ENCODE assay signal across 8 mouse cellular contexts in genomic region chr2:130642197-130642660, GRCm38 (mm10). TPM values are rescaled to one million over a fixed set of nuclear protein-coding genes. Genes with fewer than 3 reads are reported as not detected.
A peak's percentile ranks its signal among the peaks of the same experiment; 100 is the strongest.
DNase-seq lines count a peak whose midpoint lies in the region; ATAC-seq and TF ChIP-seq lines count a peak whose summit lies in the region.

No protein-coding gene starts in this region.

- H3K9me3 ChIP-seq in hindbrain, embryonic 16.5 days (ENCODE audit: control insufficient read depth, low read length), result no peaks in the 10 kb centered on the region
- no peaks in the 10 kb centered on the region for H3K9me3 ChIP-seq in midbrain, embryonic 15.5 days

- H3K4me3 ChIP-seq in thymus, adult 2 months (ENCODE audit: control insufficient read depth, insufficient read depth, low read length), result peak overlapping the region; percentile 76
- H3K4me3 ChIP-seq in hindbrain, embryonic 16.5 days (ENCODE audit: low read length), result peak overlapping the region; percentile 75
- H3K4me3 ChIP-seq in midbrain, embryonic 15.5 days, result peak overlapping the region; percentile 81

- no peaks in the 10 kb centered on the region for H3K36me3 ChIP-seq in thymus, adult 2 months (ENCODE audit: control insufficient read depth, insufficient read depth, low read length)
- H3K36me3 ChIP-seq in hindbrain, embryonic 16.5 days (ENCODE audit: control insufficient read depth, insufficient read depth, low read length), result no peaks in the 10 kb centered on the region
- H3K36me3 ChIP-seq in midbrain, embryonic 15.5 days (replicated peaks), result no peaks in the 10 kb centered on the region

- under 1% methylated on average over 27 of the region's 27 CpGs for WGBS in thymus, adult 2 months
- 0% methylated on average over 21 of the region's 27 CpGs for WGBS in hindbrain, embryonic 16.5 days
- under 1% methylated on average over 16 of the region's 27 CpGs for WGBS in midbrain, embryonic 15.5 days

- peaks cover 4% of the 10 kb centered on the region for H3K4me1 ChIP-seq in thymus, adult 2 months (replicated peaks; ENCODE audit: control insufficient read depth, insufficient read depth, low read length)
- peaks cover 17% of the 10 kb centered on the region for H3K4me1 ChIP-seq in hindbrain, embryonic 16.5 days (ENCODE audit: control insufficient read depth, insufficient read depth, low read depth, low read length)
- H3K4me1 ChIP-seq in midbrain, embryonic 15.5 days, result peaks cover 16% of the 10 kb centered on the region

- peak overlapping the region; percentile 85 for H3K9ac ChIP-seq in hindbrain, embryonic 16.5 days (ENCODE audit: low read depth, low read length)
- H3K9ac ChIP-seq in midbrain, embryonic 15.5 days, result peak overlapping the region; percentile 76

- TF ChIP-seq POLR2A in thymus, adult 2 months (IDR thresholded peaks at IDR 0.05; ENCODE audit: control insufficient read depth, extremely low read depth, insufficient read depth, low read length, poor library complexity), result no peak

- no peak for DNase-seq in frontal cortex, postnatal 36 days (ENCODE audit: low spot score in 2 of 2)
- DNase-seq in thymus, adult 2 months, result peak; percentile 25
- DNase-seq in thymus, postnatal 14 days, result no peak
- no peak for DNase-seq in gastrocnemius, adult 8-10 months (ENCODE audit: low spot score in 2 of 2)

- H3K4me2 ChIP-seq in hindbrain, embryonic 16.5 days (ENCODE audit: low read length), result peak overlapping the region; percentile 79
- H3K4me2 ChIP-seq in midbrain, embryonic 15.5 days, result peak overlapping the region; percentile 77

- H3K27me3 ChIP-seq in thymus, adult 2 months (ENCODE audit: control insufficient read depth, insufficient read depth, low read length), result no peaks in the 10 kb centered on the region
- H3K27me3 ChIP-seq in hindbrain, embryonic 16.5 days (replicated peaks; ENCODE audit: control insufficient read depth, insufficient read depth, low read length), result peaks cover 5% of the 10 kb centered on the region
- H3K27me3 ChIP-seq in midbrain, embryonic 15.5 days (replicated peaks), result peaks cover 14% of the 10 kb centered on the region

- ATAC-seq in frontal cortex, adult (ENCODE audit: low TSS enrichment), result peak; percentile 56
- ATAC-seq in hindbrain, embryonic 16.5 days, result peak; percentile 72
- peak; percentile 89 for ATAC-seq in midbrain, embryonic 15.5 days (replicated peaks)
- ATAC-seq in monocyte, adult 5-6 weeks (replicated peaks; ENCODE audit: insufficient number of reproducible peaks, low FRiP score, low TSS enrichment, poor library complexity, severe bottlenecking), result no peak

- H3K27ac ChIP-seq in thymus, adult 2 months (ENCODE audit: control insufficient read depth, insufficient read depth, low read length), result no peak overlapping the region
- H3K27ac ChIP-seq in hindbrain, embryonic 16.5 days (ENCODE audit: low read depth, low read length), result peak overlapping the region; percentile 78
- peak overlapping the region; percentile 79 for H3K27ac ChIP-seq in midbrain, embryonic 15.5 days

- no peak for TF ChIP-seq CTCF in thymus, adult 2 months (IDR thresholded peaks at IDR 0.05; ENCODE audit: borderline replicate concordance, control insufficient read depth, extremely low read depth, insufficient read depth, low read length, poor library complexity)

RNA-seq across cellular contexts. Expression of gene Lzts3, which starts 0.4 kb away (rescaled TPM):
- 7.6 and 9.2 TPM in 2 replicates for polyA plus RNA-seq in thymus, adult 2 months (2012; rRNA removed)
- polyA plus RNA-seq in hindbrain, embryonic 16.5 days (2015; fragmentation: Nextera tagmentation; extraction: Ambion mirVana), result 21.1 and 21.2 TPM in 2 replicates
- polyA plus RNA-seq in midbrain, embryonic 15.5 days (2015; fragmentation: Nextera tagmentation; extraction: Ambion mirVana), result 17.4 and 17.9 TPM in 2 replicates
- total RNA-seq in monocyte, adult 5-6 weeks (2017), result 0.29 to 0.95 TPM (median 0.85 TPM) in 3 replicates
- 1 to 10 TPM; 1.8 to 3.0 (median 2.4) TPM for total RNA-seq in gastrocnemius, adult 8-10 months (2022)

RNA-seq across cellular contexts. Expression of gene Ubox5, which starts 12.4 kb away (rescaled TPM):
- polyA plus RNA-seq in thymus, adult 2 months (2012; rRNA removed), result 10.7 and 11.8 TPM in 2 replicates
- polyA plus RNA-seq in hindbrain, embryonic 16.5 days (2015; fragmentation: Nextera tagmentation; extraction: Ambion mirVana), result 8.9 and 9.9 TPM in 2 replicates
- polyA plus RNA-seq in midbrain, embryonic 15.5 days (2015; fragmentation: Nextera tagmentation; extraction: Ambion mirVana), result 10.0 and 11.6 TPM in 2 replicates
- 2.9 to 5.1 TPM (median 3.5 TPM) in 3 replicates for total RNA-seq in monocyte, adult 5-6 weeks (2017)
- total RNA-seq in gastrocnemius, adult 8-10 months (2022), result 1 to 10 TPM; 4.7 to 6.0 (median 5.2) TPM

RNA-seq across cellular contexts. Expression of gene Fastkd5, which starts 12.4 kb away (rescaled TPM):
- polyA plus RNA-seq in thymus, adult 2 months (2012; rRNA removed), result 3.7 and 4.3 TPM in 2 replicates
- 9.7 and 10.8 TPM in 2 replicates for polyA plus RNA-seq in hindbrain, embryonic 16.5 days (2015; fragmentation: Nextera tagmentation; extraction: Ambion mirVana)
- 10.9 and 11.2 TPM in 2 replicates for polyA plus RNA-seq in midbrain, embryonic 15.5 days (2015; fragmentation: Nextera tagmentation; extraction: Ambion mirVana)
- total RNA-seq in monocyte, adult 5-6 weeks (2017), result 5.1 to 10.8 TPM (median 9.0 TPM) in 3 replicates
- total RNA-seq in gastrocnemius, adult 8-10 months (2022), result 1 to 10 TPM; 5.1 to 7.7 (median 6.7) TPM

RNA-seq across cellular contexts. Expression of gene Ddrgk1, which starts 22.2 kb away (rescaled TPM):
- 40.9 and 53.0 TPM in 2 replicates for polyA plus RNA-seq in thymus, adult 2 months (2012; rRNA removed)
- 77.4 and 80.3 TPM in 2 replicates for polyA plus RNA-seq in hindbrain, embryonic 16.5 days (2015; fragmentation: Nextera tagmentation; extraction: Ambion mirVana)
- polyA plus RNA-seq in midbrain, embryonic 15.5 days (2015; fragmentation: Nextera tagmentation; extraction: Ambion mirVana), result 69.4 and 71.0 TPM in 2 replicates
- 79.9 to 114 TPM (median 86.8 TPM) in 3 replicates for total RNA-seq in monocyte, adult 5-6 weeks (2017)
- 100 to 1,000 TPM; 120 to 153 (median 133) TPM for total RNA-seq in gastrocnemius, adult 8-10 months (2022)

RNA-seq across cellular contexts. Expression of gene Itpa, which starts 25.2 kb away (rescaled TPM):
- polyA plus RNA-seq in thymus, adult 2 months (2012; rRNA removed), result 42.9 and 43.3 TPM in 2 replicates
- polyA plus RNA-seq in hindbrain, embryonic 16.5 days (2015; fragmentation: Nextera tagmentation; extraction: Ambion mirVana), result 127 and 128 TPM in 2 replicates
- 130 and 133 TPM in 2 replicates for polyA plus RNA-seq in midbrain, embryonic 15.5 days (2015; fragmentation: Nextera tagmentation; extraction: Ambion mirVana)
- 33.0 to 47.1 TPM (median 41.8 TPM) in 3 replicates for total RNA-seq in monocyte, adult 5-6 weeks (2017)
- total RNA-seq in gastrocnemius, adult 8-10 months (2022), result 10 to 100 TPM; 12.0 to 14.5 (median 13.3) TPM
